Mouse (Mus musculus): ENCODE results near the gene Lpar6. TPM values are rescaled to one million over a fixed set of nuclear protein-coding genes. Genes with fewer than 3 reads are reported as not detected.

The Lpar6 gene
- total RNA-seq, 1 experiment from 2014 or later, result 67.7 TPM

DNA sequence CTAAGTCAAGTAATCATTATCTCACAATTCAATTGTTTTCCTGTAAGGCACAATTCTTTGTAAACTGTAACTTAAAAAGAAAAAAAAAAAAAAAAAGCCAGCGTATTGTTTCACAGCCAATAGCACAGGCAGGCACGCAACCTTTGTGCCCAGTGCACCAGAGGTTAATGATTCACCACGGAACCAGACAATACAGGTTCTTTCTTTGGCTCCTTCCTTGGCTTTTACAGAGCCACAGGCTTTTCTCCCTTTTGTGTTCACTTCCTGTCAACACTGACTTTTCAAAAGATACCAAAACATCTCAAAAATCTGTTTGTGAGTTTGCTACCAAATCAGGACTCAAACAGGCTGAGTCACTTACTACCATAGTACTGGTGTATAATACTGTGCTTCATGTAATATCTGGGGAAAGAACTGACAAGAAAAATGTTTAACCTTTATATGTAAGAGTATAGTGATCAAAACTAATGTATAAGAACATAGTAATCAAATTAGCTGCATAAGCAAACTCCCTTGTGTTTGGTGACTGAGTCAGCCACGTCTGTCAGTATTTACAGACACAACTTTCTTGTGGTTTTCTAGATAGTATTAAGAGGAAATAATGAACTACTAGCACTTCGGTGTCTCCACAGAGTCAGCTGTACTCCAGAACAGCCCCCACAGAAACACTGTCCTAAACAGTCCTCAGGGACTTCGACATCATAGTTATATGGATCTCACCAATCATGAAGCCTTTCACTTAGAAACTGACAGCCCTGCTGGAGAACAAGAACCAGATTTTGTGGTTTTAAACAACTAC is 16.0 kb downstream of the Lpar6 start:
- no peak for ATAC-seq (replicated peaks; ENCODE audit: insufficient number of reproducible peaks, low FRiP score, low TSS enrichment, poor library complexity, severe bottlenecking)

DNA sequence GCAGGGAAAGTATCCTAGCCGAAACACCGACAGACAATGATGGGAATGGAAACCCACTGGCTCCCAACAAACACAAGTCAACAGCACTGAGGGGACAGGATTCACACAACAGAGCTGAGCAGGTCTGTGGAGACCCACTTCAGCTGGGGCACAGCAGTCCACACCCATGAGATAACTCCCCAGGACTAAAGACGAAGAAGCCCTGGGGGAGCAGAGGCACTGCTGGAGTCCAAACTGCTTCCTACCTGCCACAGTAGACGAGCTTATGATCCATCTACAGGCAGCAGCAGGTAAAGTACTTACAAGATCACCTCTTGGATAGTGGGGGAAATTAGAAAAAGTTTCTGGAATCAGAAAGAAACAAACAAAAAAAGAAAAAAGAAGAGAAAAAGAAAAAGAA is 16.7 kb downstream of the Lpar6 start:
- ATAC-seq (replicated peaks; ENCODE audit: insufficient number of reproducible peaks, low FRiP score, low TSS enrichment, poor library complexity, severe bottlenecking), result no peak

DNA sequence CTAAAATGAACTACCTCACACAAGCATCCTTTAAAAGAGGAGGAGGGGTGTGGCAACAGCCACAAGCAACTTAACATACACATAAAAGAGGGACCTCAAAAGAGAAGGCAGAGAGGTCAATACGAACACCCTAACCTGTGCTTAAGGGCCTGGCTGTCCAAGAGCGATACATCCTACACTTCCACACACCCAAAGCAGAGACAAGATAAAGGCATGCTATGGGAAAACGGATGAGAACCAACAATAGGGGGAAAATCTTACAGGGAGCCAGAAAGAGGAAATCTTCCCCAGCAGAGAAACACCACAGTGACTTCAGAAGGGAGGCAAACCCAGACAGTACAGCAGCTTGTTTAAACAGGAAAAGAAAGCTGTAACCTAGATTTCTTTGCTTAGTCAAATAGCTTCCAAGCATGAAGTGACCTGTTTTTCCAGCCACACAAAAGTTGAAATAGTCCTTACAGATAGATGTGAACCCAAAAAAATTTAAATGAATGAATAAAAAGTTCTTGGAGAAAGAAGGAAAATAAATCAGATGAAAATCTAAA is 17.8 kb downstream of the Lpar6 start:
- ATAC-seq (replicated peaks; ENCODE audit: insufficient number of reproducible peaks, low FRiP score, low TSS enrichment, poor library complexity, severe bottlenecking), result no peak

DNA sequence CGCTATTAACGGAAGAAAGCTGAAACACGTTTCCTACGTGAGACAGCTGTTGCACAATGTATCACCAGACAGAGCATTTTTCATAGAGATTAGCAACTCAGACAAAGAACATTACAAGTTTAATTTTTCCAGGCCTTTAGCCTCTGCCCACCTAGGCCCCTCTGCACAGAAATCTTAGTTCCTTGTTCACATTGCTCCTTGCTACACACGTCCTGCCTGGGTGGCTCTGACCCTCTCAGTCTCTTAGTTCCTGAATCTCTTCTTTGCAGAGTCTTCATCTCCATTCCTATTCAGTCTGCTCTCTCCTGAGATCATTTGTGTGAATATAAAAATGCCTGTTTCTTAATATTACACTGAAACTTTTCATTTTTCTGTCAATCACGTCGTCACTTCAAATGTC is 19.7 kb downstream of the Lpar6 start:
- no peak for ATAC-seq (replicated peaks; ENCODE audit: insufficient number of reproducible peaks, low FRiP score, low TSS enrichment, poor library complexity, severe bottlenecking)

- ATAC-seq (replicated peaks; ENCODE audit: insufficient number of reproducible peaks, low FRiP score, low TSS enrichment, poor library complexity, severe bottlenecking), result no peak
These were observed 20.5 kb downstream of the Lpar6 start for GRCm38 (mm10) chr14:73258181-73258580.

DNA sequence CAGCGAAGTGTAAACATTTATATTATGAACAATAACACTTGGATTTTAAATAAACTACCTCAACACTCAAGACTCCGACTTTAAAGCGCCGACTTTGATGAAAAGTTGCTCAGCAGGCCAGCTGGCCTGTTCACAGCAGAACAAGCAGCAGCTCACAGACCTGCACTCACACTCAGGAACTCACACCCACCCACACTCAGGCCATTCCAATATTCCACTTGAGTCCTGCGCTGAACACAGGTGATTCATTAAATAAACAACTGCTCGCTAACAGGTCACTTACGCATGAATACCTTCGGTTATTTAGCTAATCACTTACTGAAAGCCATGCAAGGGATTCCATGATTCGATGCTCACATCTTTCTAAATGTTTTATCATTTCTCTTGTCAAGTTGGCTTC is 24.5 kb downstream of the Lpar6 start:
- no peak for ATAC-seq (replicated peaks; ENCODE audit: insufficient number of reproducible peaks, low FRiP score, low TSS enrichment, poor library complexity, severe bottlenecking)

- no peak for ATAC-seq (replicated peaks; ENCODE audit: insufficient number of reproducible peaks, low FRiP score, low TSS enrichment, poor library complexity, severe bottlenecking)
These were observed 28.5 kb downstream of the Lpar6 start for GRCm38 (mm10) chr14:73266166-73266565.

- ATAC-seq (replicated peaks; ENCODE audit: insufficient number of reproducible peaks, low FRiP score, low TSS enrichment, poor library complexity, severe bottlenecking), result no peak
These were observed 34.1 kb downstream of the Lpar6 start for GRCm38 (mm10) chr14:73271807-73272206.

DNA sequence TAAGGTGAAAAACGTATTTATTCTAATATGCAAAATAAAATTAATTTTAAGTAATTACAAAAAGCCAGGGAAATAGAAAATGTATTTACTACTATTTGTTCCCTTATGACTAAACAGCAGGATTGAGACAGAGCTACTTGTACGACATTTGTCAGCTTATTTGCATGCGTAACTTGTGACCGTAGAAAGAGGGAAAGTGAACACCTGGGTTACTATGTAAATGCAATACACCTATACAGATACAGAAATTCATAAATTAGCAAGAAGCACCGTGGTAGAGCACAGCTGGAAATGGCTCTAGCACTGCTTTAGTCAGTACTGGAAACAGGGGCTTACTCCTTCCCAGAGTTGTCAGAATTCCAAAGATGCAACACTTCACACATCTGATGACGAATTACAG is 41.4 kb downstream of the Lpar6 start:
- ATAC-seq (replicated peaks; ENCODE audit: insufficient number of reproducible peaks, low FRiP score, low TSS enrichment, poor library complexity, severe bottlenecking), result no peak

GRCm38 (mm10) chr14:73280996-73281395 is 43.3 kb downstream of the Lpar6 start:
- ATAC-seq (replicated peaks; ENCODE audit: insufficient number of reproducible peaks, low FRiP score, low TSS enrichment, poor library complexity, severe bottlenecking), result no peak

DNA sequence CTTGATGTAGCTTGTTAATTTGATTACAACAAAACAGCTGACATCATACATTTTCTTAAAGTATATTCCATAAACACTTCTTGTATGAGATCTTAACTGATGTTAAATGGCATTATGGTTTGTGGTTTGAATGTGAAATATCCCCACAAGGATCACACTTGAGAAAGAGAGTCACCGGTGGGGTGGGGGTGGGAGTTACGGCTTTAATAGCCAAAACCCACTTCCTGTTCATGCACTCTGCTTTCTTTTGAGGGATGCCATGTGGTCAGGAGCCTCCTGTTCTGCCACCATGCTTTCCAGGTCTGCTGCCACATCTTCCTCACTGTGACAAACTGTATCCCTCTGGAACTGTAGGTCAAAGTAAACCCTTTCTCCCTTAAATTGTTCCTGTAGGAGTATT is 52.2 kb downstream of the Lpar6 start:
- ATAC-seq (replicated peaks; ENCODE audit: insufficient number of reproducible peaks, low FRiP score, low TSS enrichment, poor library complexity, severe bottlenecking), result no peak

DNA sequence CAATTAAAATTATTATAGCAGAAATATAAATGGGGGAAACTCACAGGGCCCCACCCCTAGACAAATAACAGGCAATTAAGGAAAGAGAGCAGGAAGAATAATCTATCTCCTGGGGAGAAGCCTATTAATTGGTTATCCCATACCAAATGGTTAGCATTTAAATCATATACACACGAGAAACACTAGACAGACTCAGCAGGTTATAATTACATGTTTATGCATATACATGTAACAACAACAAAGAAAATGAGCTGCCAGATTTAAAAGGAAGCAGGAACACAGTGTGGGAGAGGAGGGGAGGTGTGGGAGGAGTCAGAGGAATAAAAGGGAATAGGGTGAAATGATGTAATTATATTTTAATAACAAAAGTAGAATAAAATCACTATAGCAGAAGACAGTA is 54.7 kb downstream of the Lpar6 start:
- no peak for ATAC-seq (replicated peaks; ENCODE audit: insufficient number of reproducible peaks, low FRiP score, low TSS enrichment, poor library complexity, severe bottlenecking)

Other genes starting within 250 kb of the Lpar6 start
- 20.0 to 54.5 TPM (median 29.4 TPM) in 3 replicates for gene Cysltr2, start 188.8 kb upstream of the Lpar6 start, total RNA-seq (2017)
- gene Rcbtb2, start 114.9 kb upstream of the Lpar6 start, total RNA-seq (2017), result 50.0 to 78.5 TPM (median 57.1 TPM) in 3 replicates
- gene Rb1, start 87.9 kb downstream of the Lpar6 start, total RNA-seq (2017), result 82.3 to 133 TPM (median 104 TPM) in 3 replicates
- gene Itm2b, start 147.4 kb downstream of the Lpar6 start, total RNA-seq (2017), result 1,022 to 1,179 TPM (median 1,153 TPM) in 3 replicates